Mouse (Mus musculus) spleen, postnatal 14 days (tissue): Measurements from ENCODE around the gene Mdm2.
"Not testable (repeated sequence)": the region's sequence is repeated elsewhere in the genome, so short reads cannot be mapped to it uniquely, and the experiment has no call there.

Experiments
- DNase-seq, 2 experiments: peaks; one replicate each; pipeline ENCODE4 v3.0.0; 2021 to 2022; ENCODE audit warnings: low spot score in 2 of 2

The Mdm2 gene

GRCm38 (mm10) chr10:117713466-117713865 lies 2.9 kb upstream of the Mdm2 start:
- no peak for DNase-seq

GRCm38 (mm10) chr10:117712871-117713270 lies 2.3 kb upstream of the Mdm2 start:
- no peak for DNase-seq

GRCm38 (mm10) chr10:117712191-117712754 lies 1.7 kb upstream of the Mdm2 start:
- DNase-seq, result no peak

GRCm38 (mm10) chr10:117711408-117711807 lies 850 bp upstream of the Mdm2 start:
- DNase-seq, result no peak

- DNase-seq, result peak; percentile 58 to 61
Measured at GRCm38 (mm10) chr10:117709930-117710603, 491 bp downstream of the Mdm2 start.

GRCm38 (mm10) chr10:117709326-117709830 lies 1.2 kb downstream of the Mdm2 start:
- DNase-seq, result no peak

GRCm38 (mm10) chr10:117708856-117709255 lies 1.7 kb downstream of the Mdm2 start:
- DNase-seq, result no peak

GRCm38 (mm10) chr10:117708376-117708775 lies 2.2 kb downstream of the Mdm2 start:
- no peak for DNase-seq

- DNase-seq, result no peak
Measured at GRCm38 (mm10) chr10:117707114-117707838, 3.3 kb downstream of the Mdm2 start.

- DNase-seq, result no peak
Measured at GRCm38 (mm10) chr10:117706440-117706839, 4.1 kb downstream of the Mdm2 start.

- no peak for DNase-seq
Measured at GRCm38 (mm10) chr10:117705806-117706205, 4.8 kb downstream of the Mdm2 start.

- no peak for DNase-seq
Measured at GRCm38 (mm10) chr10:117704964-117705335, 5.6 kb downstream of the Mdm2 start.

- DNase-seq, result not testable (repeated sequence)
Measured at GRCm38 (mm10) chr10:117704314-117704963, 6.1 kb downstream of the Mdm2 start.

GRCm38 (mm10) chr10:117703506-117703905 lies 7.1 kb downstream of the Mdm2 start:
- no peak for DNase-seq

GRCm38 (mm10) chr10:117702024-117702833 lies 8.3 kb downstream of the Mdm2 start:
- no peak for DNase-seq

GRCm38 (mm10) chr10:117701034-117701829 lies 9.3 kb downstream of the Mdm2 start:
- DNase-seq, result no peak

GRCm38 (mm10) chr10:117700450-117700849 lies 10.1 kb downstream of the Mdm2 start:
- DNase-seq, result no peak

GRCm38 (mm10) chr10:117699914-117700313 lies 10.6 kb downstream of the Mdm2 start:
- no peak for DNase-seq

- no peak for DNase-seq
Measured at GRCm38 (mm10) chr10:117698313-117699138, 12.0 kb downstream of the Mdm2 start.
